Mouse (Mus musculus): ENCODE results near the gene Alox8.

GRCm38 (mm10) chr11:69233141-69233540 lies 35.5 kb upstream of the Alox8 start:
- no peak for TF ChIP-seq CTCF (IDR thresholded peaks at IDR 0.05; ENCODE audit: control insufficient read depth, insufficient read depth, insufficient replicate concordance, low read depth, low read length)
- TF ChIP-seq POLR2A (IDR thresholded peaks at IDR 0.05; ENCODE audit: control insufficient read depth, low read depth, low read length), result no peak
